Mouse (Mus musculus) neural tube, embryonic 11.5 days (tissue): Measurements from ENCODE around the gene Npas3. TPM values are rescaled to one million over a fixed set of nuclear protein-coding genes. Genes with fewer than 3 reads are reported as not detected.
"Not testable (repeated sequence)": the region's sequence is repeated elsewhere in the genome, so short reads cannot be mapped to it uniquely, and the experiment has no call there.

Source experiments
- ATAC-seq: fragments of 200-750 bp; cut with Nextera tagmentation; 2 replicates; pipeline ENCODE4 v1.8.0; 2017; ENCODE audit warnings: moderate number of reproducible peaks, mild to moderate bottlenecking, moderate TSS enrichment, moderate library complexity; ENCODE audit not compliant: insufficient read depth, low FRiP score, low TSS enrichment
- DNase-seq: peaks from one replicate; pipeline ENCODE4 v3.0.0-alpha.2; 2015; ENCODE audit warnings: low spot score
- H3K27ac ChIP-seq: fragments of 300-500 bp; sonication (generic); 2 replicates; pipeline ENCODE4 v1.5.1; 2014; ENCODE audit warnings: low read depth, mild to moderate bottlenecking, low read length
- H3K27me3 ChIP-seq: fragments of 300-500 bp; sonication (generic); 2 replicates; pipeline ENCODE4 v1.6.1; 2014; ENCODE audit warnings: mild to moderate bottlenecking, low read length, mixed read lengths; ENCODE audit not compliant: control insufficient read depth, insufficient read depth
- H3K36me3 ChIP-seq: fragments of 300-500 bp; sonication (generic); 2 replicates; pipeline ENCODE4 v1.6.1; 2014; ENCODE audit warnings: mild to moderate bottlenecking, low read length, moderate library complexity, mixed read lengths; ENCODE audit not compliant: control insufficient read depth, insufficient read depth
- H3K4me1 ChIP-seq: fragments of 300-500 bp; sonication (generic); 2 replicates; pipeline ENCODE4 v1.6.1; 2014; ENCODE audit warnings: low read length, mixed read lengths; ENCODE audit not compliant: control insufficient read depth, insufficient read depth
- H3K4me2 ChIP-seq: fragments of 300-500 bp; sonication (generic); 2 replicates; pipeline ENCODE4 v1.6.1; 2014; ENCODE audit warnings: low read depth, mild to moderate bottlenecking, moderate library complexity
- H3K4me3 ChIP-seq: fragments of 300-500 bp; sonication (generic); 2 replicates; pipeline ENCODE4 v1.5.1; 2014; ENCODE audit warnings: low read depth, low read length
- H3K9ac ChIP-seq: fragments of 300-500 bp; sonication (generic); 2 replicates; pipeline ENCODE4 v1.6.1; 2014; ENCODE audit warnings: mild to moderate bottlenecking, low read length
- H3K9me3 ChIP-seq: fragments of 300-500 bp; sonication (generic); 2 replicates; pipeline ENCODE4 v1.6.1; 2016; ENCODE audit warnings: low read length; ENCODE audit not compliant: control insufficient read depth
- WGBS: fragments of 180-500 bp; shearing (Covaris S2); extraction: QIAGEN DNeasy Blood & Tissue Kit; methylation state at CpG from one replicate; pipeline ENCODE4 v1.1.7; 2014; 5-methylcytosine and 5-hydroxymethylcytosine counted together
- polyA plus RNA-seq: library from polyadenylated mRNA; unstranded; fragments of >200 nt; fragmentation: Nextera tagmentation; extraction: Ambion mirVana; gene quantifications from 2 replicates; pipeline ENCODE4 v1.2.1, GENCODE M21; 2014

Npas3 gene
- polyA plus RNA-seq, 1 experiment from 2014 or later, result 18.0 TPM

DNA sequence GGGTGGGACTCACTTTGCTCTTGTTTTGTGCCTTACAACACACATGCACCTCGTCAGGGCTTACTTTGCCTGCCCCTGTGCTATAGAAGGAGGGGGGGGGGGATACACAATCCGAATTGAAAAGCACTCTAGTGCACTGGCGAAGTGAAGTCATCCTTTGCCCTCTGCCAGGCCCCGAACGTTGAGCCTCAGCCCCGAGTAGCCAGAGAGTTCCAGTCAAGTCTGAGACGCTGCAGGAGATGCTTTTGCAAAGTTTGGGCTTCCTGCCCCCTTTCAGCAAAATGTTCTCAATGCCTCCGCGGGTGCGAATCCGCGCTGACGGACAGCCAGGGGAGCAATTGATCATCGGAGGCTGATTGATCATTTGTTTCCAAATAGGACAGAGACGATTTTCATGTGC is 319 bp downstream of the Npas3 start:
- peaks cover 27% of the 10 kb centered on the region for H3K4me1 ChIP-seq
- peak overlapping the region; percentile 96 for H3K27ac ChIP-seq
- peak; percentile 59 for DNase-seq
- H3K4me3 ChIP-seq, result peak overlapping the region; percentile 84
- peak overlapping the region; percentile 93 for H3K9ac ChIP-seq
- H3K4me2 ChIP-seq, result peak overlapping the region; percentile 92
- H3K27me3 ChIP-seq, result peaks cover 4% of the 10 kb centered on the region; the same call in 1 of the 2 replicates
- 0% methylated on average over 14 of the region's 15 CpGs for WGBS
- no peaks in the 10 kb centered on the region for H3K36me3 ChIP-seq
- no peaks in the 10 kb centered on the region for H3K9me3 ChIP-seq
- no peak for ATAC-seq

DNA sequence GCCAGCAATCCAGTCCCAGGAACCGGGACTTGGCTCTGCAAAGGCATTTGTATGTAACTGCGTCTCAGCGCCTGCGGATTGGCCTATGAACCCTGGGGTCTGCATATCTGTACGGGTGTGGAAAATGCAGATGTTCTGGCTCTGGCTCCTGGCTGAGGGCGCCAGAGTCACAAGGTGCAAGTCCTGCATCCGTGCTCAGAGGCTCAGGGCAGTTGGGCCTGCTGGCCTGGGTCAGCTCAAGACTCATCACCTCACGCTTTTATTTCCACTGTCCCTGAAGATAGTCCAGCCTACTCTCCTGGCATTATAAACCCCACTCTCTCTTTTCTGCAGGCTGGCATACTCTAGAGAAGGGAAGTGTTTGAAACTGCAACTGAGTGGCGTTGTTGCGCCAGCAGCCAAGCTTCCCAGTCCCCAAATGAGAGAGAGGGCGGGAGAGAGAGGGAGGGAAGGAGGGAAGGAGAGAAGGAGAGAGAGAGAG is 3.3 kb downstream of the Npas3 start:
- Histone ChIP-seq H3K9ac (peak overlapping the region; percentile 99), H3K4me1 (peaks cover 33% of the 10 kb centered on the region), H3K36me3 (no peaks in the 10 kb centered on the region), H3K4me2 (peak overlapping the region; percentile 75), H3K27ac (peak overlapping the region; percentile 98), H3K27me3 (peaks cover 4% of the 10 kb centered on the region; the same call in 1 of the 2 replicates), H3K9me3 (no peaks in the 10 kb centered on the region), H3K4me3 (peak overlapping the region; percentile 87)
- DNase-seq (peak; percentile 65), ATAC-seq (no peak)
- 2% methylated on average over 11 of the region's 11 CpGs for WGBS

DNA sequence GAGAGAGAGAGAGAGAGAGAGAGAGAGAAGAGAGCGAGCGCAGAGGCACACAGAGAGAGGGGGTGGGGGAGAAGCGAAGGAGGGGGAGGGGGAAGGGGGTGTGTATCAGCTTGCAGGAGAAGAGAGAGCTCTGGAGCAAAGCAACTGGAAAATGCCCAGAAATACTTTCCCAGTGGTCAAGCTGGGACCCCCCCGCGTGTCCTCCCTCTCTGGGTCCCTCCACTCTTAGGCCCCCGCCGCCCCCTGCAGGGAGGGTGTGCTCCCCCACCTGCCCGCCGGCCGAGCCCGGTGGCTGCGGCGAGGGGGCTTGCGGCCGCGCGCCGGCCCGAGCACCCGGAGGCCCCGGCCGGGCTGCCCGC is 3.7 kb downstream of the Npas3 start:
- ATAC-seq, result no peak; the same call in 1 of the 2 replicates
- H3K27ac ChIP-seq, result peak overlapping the region; percentile 98
- H3K4me2 ChIP-seq, result peak overlapping the region; percentile 75
- no peaks in the 10 kb centered on the region for H3K9me3 ChIP-seq
- 0% methylated on average over 15 of the region's 23 CpGs for WGBS
- no peaks in the 10 kb centered on the region for H3K36me3 ChIP-seq
- H3K4me3 ChIP-seq, result peak overlapping the region; percentile 87
- peaks cover 29% of the 10 kb centered on the region for H3K4me1 ChIP-seq
- peaks cover 4% of the 10 kb centered on the region; the same call in 1 of the 2 replicates for H3K27me3 ChIP-seq
- peak overlapping the region; percentile 99 for H3K9ac ChIP-seq
- DNase-seq, result peak; percentile 76

DNA sequence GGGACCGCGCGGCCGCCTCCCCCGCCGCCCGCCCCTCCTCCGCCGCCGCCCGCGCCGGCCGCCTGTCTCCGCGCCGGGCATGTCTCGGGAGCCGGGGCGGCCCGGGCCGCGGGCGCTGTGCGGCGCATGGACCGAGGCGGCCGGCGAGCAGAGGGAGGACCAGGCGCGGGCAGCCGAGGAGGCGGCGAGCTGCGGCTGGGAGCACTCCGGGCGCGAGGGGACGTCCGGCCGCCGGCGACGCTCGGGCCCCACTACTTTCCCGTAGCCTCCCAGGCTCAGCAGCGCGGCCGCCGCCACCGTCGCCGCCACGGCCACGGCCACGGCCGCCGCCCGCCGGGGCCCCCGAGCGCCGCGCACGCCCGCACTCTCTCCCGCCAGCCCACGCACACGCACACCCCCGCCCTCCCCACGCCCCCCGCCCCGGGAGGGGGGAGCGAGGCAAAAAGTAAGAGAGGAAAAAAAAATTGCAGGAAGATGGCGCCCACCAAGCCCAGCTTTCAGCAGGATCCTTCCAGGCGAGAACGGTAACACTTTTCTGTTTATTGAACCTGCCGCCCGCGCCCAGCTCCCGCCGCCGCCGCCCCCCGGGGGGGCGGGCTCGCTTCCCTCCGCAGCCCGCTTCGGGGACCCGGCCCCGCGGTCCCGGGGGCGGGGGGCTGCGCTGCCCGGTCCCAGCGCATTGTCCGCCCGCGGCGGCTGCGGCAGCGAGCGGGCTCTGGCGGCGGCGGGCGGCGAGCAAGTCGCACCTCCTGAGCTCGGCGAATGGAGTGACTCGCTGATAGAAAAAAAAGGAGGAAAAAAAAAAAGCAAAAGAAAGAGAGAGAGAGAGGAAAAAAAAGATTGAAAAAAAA is 4.3 kb downstream of the Npas3 start:
- peak; percentile 69 for DNase-seq
- Histone ChIP-seq H3K9ac (peak overlapping the region; percentile 99), H3K4me3 (peak overlapping the region; percentile 87), H3K4me1 (peaks cover 26% of the 10 kb centered on the region), H3K27ac (peak overlapping the region; percentile 98), H3K4me2 (peak overlapping the region; percentile 75), H3K36me3 (no peaks in the 10 kb centered on the region), H3K9me3 (no peaks in the 10 kb centered on the region), H3K27me3 (peaks cover 4% of the 10 kb centered on the region; the same call in 1 of the 2 replicates)
- peak; percentile 23; the same call in 1 of the 2 replicates for ATAC-seq
- under 1% methylated on average over 74 of the region's 115 CpGs for WGBS

DNA sequence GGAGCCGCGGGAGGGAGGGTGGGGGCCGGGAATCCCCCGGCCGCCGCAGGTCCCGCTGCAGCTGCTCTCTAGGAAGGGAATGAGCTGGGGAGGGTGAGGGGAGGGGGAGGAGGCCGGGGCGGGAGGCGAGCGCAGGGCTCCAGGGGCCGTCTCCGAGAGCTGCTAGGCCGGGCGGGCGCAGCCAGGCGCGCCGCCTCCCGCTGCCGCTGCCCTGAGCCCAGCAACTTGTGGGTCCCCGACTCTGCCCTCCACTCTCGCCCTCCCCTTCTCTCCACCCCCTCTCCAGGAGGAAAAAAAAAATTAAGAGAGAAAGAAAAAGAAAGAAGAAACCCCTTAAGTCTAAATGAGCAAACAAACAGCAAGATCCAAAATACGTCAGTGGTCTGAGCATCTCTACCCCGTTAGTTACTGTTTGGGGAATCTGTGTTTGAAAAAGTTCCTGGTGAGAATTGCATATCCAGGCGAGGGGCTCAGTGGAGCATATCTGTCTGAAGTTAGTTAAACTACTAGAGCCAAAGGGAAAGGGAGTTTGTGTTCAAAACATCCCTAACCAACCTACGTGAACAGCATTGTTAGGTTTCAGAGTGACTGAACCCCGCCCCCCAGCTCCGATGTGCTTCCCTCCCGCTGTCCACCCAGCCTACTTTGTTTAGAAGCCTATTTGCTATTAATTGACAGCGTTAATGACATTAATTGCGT is 5.1 kb downstream of the Npas3 start:
- WGBS, result 1% methylated on average over 20 of the region's 32 CpGs
- Histone ChIP-seq H3K36me3 (no peaks in the 10 kb centered on the region), H3K4me2 (peak overlapping the region; percentile 75), H3K27ac (peak overlapping the region; percentile 98), H3K4me1 (peaks cover 26% of the 10 kb centered on the region), H3K9ac (peak overlapping the region; percentile 99), H3K4me3 (peak overlapping the region; percentile 87), H3K9me3 (no peaks in the 10 kb centered on the region), H3K27me3 (peaks cover 4% of the 10 kb centered on the region; the same call in 1 of the 2 replicates)
- ATAC-seq, result peak; percentile 43; the same call in 1 of the 2 replicates
- peak; percentile 84 for DNase-seq

DNA sequence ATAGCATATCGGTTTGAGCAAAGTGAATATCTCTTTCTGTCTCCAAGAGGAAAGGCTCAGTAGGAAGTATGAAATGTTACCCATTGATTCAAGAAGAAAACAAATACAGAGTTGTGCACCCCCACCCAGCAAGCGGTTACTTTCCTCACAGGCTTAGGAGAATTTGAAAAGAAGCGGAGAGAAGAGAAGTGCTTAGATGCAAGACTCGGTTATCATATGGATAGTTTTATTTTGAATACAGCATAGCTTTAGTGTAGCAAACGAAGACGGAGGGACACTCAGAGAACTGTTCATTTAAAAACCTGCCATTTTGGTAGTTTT is 5.6 kb downstream of the Npas3 start:
- ATAC-seq (no peak), DNase-seq (no peak)
- H3K36me3 ChIP-seq, result no peaks in the 10 kb centered on the region
- H3K4me2 ChIP-seq, result peak overlapping the region; percentile 75
- peak overlapping the region; percentile 98; the same call in 1 of the 2 replicates for H3K27ac ChIP-seq
- H3K4me3 ChIP-seq, result peak overlapping the region; percentile 87
- peaks cover 4% of the 10 kb centered on the region; the same call in 1 of the 2 replicates for H3K27me3 ChIP-seq
- WGBS, result 2% methylated on average over 6 of the region's 6 CpGs
- peak overlapping the region; percentile 99 for H3K9ac ChIP-seq
- H3K9me3 ChIP-seq, result no peaks in the 10 kb centered on the region
- H3K4me1 ChIP-seq, result peaks cover 26% of the 10 kb centered on the region

DNA sequence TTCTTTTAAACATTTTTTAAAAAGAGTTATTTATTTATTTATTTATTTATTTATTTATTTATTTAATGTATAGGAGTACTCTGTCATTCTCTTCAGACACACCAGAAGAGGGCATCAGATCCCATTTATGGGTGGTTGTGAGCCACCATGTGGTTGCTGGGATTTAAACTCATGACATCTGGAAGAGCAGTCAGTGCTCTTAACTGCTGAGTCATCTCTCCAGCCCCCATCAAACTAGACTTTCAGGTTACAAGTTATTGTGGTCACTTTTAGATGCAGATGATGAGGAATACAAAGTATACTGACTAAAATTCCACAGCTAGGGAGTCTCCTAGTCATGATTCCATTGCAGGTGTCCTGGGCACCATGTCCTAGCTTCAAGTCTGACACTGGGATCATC is 26.0 kb downstream of the Npas3 start:
- not testable (repeated sequence) for H3K9me3 ChIP-seq, ATAC-seq, H3K4me3 ChIP-seq, H3K27me3 ChIP-seq, H3K9ac ChIP-seq, H3K4me2 ChIP-seq, DNase-seq, H3K36me3 ChIP-seq, H3K4me1 ChIP-seq, H3K27ac ChIP-seq

DNA sequence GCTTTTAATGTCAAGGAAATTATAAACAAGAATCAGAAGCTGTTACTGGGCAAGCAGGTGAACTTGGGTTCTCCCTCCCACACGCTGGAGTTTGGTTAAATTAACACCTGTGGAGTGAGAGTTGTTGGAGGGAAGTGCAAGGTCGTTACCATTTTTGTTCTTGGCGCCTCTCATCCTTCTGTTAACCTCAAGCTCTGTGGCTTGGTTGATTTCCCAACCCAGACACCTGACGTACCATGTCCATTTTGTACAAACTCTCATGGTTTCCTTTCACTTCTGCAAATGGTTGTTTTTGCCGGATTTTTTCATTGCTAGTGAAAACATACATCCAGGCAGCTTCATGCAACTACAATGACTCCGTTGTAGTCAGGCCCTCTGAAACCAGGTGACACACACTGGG is 28.9 kb downstream of the Npas3 start:
- DNase-seq, result no peak
- no peaks in the 10 kb centered on the region for H3K4me1 ChIP-seq
- no peak overlapping the region for H3K4me3 ChIP-seq
- no peak for ATAC-seq
- H3K27me3 ChIP-seq, result no peaks in the 10 kb centered on the region
- no peaks in the 10 kb centered on the region for H3K36me3 ChIP-seq
- H3K27ac ChIP-seq, result no peak overlapping the region
- no peaks in the 10 kb centered on the region for H3K9me3 ChIP-seq
- 73% methylated on average over 6 of the region's 6 CpGs for WGBS
- no peak overlapping the region for H3K4me2 ChIP-seq
- no peak overlapping the region for H3K9ac ChIP-seq
